Mouse (Mus musculus) kidney, postnatal 36 days (tissue): ENCODE measurements at regions not wholly inside any gene's neighbourhood (a gene's known extent, or its start where the extent isn't known, plus 50 kb on each side); places are given as distances from the start of the nearest gene placed in this dataset.

ENCODE experiments used
- DNase-seq, 2 experiments: peaks; one replicate each; pipeline ENCODE4 v3.0.0; 2021 to 2022; ENCODE audit warnings: mixed read lengths in 2 of 2

- DNase-seq: no peak
Observed at GRCm38 (mm10) chr15:96878796-96879195, 177.0 kb downstream of the Slc38a4 start.

DNA sequence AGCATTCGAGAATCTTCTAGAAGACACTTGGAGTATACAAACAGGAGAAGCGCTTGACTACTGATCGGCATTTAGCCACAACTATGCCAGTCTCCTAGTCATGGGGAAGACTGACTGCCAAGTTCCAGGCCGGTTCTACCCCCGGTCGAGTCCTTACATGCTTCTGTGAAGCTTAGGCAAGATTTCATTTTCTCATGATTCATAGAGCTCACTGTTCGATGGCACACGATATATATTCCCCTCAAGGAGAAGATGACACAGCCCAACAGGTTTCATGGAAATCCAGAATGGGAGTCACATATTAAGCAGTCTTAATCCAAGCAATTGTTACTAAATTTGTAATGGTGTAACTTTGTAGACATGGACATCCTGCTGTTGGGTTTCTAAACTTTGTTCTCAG, 177.8 kb downstream of the Slc38a4 start:
- DNase-seq: no peak

DNA sequence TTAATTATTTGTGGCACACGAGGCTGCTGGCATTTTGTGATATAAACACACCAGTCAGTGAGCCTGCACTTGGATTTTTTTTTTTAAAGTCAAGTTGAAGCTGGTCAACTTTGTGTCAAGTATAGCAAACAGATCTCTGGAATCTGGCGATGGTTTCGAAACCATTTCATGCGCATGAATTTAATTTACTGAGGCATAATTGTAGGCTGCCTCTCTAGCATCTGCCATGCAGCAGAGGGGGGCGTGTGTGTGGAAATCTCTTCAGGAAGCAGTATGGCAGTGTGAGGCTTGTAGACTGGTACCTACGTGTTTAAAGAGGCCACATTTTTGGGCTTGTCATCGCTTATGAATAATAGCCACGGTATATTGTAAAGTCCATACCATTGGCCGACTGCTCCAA, 177.7 kb upstream of the Slc38a2 start:
- DNase-seq: no peak

DNA sequence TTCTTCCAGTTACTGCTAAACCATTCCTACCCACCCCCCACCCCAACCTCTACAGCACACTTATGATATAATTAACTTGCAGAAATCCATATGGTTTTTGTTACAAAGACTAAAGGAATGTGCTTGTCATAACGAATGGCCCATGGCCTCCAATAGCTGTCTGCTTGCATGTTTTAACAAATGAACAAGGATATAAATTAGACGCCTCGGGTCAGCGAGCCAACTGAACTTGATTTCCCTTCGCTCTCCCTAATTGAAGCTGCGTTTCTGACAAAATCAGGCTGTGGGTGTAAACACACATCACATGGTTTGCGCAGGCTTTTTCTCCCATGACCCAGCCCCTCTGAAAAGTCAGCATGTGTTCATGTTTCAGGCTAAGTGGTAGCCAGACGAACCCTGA, 174.6 kb upstream of the Slc38a2 start:
- DNase-seq: peak; percentile 15 to 48

GRCm38 (mm10) chr15:96873562-96873961, 174.0 kb upstream of the Slc38a2 start:
- DNase-seq: no peak

DNA sequence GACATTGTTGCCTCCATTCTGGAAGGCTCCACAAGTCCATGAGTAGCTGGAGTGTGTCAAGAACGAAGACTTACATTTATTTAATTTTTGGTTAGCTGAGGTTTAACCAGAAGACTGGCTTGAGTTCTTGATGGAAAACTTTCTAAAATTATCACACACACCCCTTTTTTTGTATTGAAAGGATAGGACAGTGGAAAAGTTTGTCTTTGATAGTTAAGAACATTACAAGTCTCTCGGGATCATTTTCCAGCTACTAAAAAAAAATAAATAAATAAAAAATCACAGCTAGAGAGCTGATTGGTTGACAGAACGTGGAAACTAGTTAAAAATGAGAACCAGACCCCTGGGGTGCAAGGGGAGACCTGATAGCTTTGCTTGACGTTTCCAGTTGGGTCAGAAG, 173.6 kb upstream of the Slc38a2 start:
- DNase-seq: no peak

DNA sequence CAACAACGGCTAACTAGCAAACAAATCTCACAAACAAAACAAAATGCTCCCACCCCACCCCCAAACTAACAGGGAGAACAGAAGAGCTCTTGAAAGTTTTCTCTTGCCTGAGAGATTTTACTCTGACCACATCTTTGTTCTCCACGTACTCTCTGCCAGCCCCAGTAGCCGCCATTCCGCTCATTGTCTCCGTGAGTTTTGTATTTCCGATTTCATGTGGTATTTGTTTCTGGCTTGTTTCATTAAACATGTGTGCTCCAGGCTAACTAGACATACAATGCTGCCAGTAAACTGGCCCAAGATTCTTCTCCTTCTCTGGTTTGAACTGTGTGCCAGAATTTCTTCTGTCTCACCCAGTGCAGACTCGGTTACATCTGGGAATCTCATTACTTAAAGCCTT, 168.2 kb upstream of the Slc38a2 start:
- no peak for DNase-seq

GRCm38 (mm10) chr15:96865932-96866331, 166.4 kb upstream of the Slc38a2 start:
- DNase-seq: no peak

DNA sequence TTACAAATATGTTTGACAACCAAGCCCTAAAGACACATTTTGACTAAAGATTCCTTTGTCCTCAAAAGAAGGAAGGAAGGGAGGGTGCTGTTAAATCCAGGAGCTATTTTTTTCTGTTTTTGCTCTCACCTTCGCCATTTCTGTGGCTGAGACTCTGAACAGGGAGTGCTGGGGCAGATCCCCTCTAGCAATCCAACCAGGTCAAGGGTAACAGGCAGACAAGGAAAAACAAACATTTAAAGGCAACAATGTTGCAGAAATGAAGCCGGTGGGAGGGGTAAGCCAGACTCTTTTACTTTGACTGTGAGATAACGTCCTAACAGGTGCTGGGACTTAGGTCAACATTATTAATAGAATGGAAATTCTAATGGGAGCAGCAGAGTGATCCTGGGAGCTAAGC, 158.2 kb upstream of the Slc38a2 start:
- no peak for DNase-seq

DNA sequence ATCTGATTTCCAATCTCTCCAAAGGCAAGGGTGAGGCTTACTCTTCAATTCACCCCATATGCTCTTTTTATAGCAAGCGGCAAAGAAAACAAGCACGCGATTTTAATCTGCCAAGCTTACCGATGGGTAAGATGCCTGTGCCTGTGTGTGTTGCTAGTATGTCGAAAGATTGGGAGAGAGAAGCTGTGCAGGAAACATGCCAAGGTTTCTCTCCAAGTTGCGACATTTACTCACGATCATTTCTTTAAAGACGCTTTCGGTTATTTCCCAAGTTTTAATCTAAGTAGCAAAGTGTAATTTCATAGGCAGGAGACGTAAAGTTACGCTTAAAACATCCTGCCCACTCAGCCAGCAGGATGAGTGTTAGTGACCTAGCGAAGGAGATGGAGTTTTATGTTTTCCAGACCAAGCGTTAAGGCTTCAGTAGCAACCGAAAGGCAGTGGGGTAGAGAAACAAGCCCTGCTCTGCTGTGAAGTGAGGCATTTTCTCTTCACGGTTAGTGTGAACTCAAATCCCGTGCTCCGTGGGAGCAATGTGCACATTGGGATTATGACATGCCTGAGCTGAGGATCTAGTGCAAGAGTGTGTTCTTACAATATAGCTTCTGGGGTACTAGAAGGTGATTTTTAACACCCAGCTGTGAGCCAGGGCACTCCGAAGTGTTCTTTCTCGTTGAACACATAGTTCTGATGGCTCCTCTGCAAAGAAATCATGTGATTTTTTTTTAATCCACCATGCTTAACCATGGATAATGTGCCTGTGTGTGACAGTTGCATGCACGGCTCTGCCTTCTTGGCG, 152.6 kb upstream of the Slc38a2 start:
- no peak for DNase-seq

- DNase-seq: peak in 1 of 2 experiments; percentile 63
Observed at GRCm38 (mm10) chr15:96848150-96848549, 148.6 kb upstream of the Slc38a2 start.

DNA sequence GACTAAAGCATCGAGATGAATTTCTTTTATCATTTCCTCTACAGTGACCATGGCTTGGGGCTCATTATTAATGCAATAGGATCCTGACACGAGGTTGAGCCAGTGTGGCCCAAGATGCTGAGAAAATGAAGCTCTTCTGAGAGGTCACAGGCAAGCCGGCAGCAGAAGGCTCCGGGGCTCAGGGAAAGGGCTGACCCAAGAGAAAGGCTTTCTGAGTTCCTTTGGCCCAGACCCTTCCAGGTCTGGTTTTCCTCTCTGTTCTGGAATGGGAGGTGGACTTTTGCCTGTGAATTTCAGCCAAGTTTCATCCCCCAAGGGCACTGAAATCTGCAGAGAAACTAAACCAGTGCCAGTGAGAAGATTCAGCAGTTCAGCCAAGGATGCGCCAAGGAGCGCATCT, 145.7 kb upstream of the Slc38a2 start:
- DNase-seq: no peak

DNA sequence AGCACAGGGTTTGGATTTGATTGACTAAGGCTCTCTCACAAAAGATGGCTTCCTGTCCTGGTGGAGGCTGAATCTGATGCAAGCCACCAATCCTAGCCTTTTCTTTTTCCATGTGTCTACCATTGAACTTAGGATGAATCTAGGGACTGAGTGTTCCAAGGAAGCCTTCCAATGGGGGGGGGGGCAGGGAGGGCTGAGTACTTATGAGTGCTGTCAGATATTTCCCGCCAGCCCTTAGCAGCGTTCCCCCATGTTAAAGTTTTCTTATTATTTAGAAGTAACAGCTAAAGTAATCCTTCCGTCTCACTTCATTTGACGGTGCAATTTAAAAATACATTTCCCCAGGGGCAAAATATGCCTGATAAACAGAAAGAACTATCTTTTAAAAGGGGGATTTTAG, 144.8 kb upstream of the Slc38a2 start:
- no peak for DNase-seq

DNA sequence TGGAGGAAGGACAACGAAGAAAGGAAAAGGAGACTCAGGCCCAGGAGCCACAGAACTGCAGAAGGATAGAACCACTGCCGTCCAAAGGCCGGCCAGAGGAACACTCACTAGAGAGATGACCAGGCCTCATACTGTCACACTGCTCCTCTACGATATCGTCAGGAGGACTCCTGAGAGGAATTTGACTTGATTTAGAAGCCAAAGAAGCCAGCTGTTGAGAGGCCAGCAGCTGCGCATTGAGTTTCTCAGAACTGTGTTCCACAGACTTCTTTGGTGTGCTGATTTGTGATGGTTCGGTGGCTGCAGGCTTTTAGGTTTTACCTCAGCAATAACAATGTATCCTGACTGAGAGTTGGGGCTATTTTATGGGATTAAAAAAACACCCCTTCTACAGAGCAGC, 144.1 kb upstream of the Slc38a2 start:
- DNase-seq: no peak

DNA sequence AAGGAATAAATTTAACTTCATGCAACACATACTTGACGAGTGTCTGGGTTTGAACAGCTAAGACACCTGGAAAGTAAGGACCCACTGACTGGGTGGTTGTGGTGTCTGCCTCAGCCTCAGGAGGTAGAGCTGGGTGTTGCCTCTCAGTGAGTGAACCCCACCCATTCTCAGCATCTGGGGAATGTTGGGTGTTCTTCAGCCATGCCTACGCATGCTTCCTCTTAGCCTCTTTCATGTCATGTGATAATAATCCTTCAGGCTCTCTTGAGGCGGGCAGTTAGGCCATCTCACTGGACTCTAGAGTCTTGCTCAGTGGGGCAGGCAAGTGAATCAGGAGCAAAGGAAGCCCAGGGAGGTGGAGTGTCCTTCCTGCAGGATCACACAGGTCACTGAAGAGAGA, 143.4 kb upstream of the Slc38a2 start:
- DNase-seq: no peak

- DNase-seq: no peak
Observed at GRCm38 (mm10) chr15:96836670-96837069, 137.1 kb upstream of the Slc38a2 start.

GRCm38 (mm10) chr15:96834862-96835261, 135.3 kb upstream of the Slc38a2 start:
- no peak for DNase-seq

DNA sequence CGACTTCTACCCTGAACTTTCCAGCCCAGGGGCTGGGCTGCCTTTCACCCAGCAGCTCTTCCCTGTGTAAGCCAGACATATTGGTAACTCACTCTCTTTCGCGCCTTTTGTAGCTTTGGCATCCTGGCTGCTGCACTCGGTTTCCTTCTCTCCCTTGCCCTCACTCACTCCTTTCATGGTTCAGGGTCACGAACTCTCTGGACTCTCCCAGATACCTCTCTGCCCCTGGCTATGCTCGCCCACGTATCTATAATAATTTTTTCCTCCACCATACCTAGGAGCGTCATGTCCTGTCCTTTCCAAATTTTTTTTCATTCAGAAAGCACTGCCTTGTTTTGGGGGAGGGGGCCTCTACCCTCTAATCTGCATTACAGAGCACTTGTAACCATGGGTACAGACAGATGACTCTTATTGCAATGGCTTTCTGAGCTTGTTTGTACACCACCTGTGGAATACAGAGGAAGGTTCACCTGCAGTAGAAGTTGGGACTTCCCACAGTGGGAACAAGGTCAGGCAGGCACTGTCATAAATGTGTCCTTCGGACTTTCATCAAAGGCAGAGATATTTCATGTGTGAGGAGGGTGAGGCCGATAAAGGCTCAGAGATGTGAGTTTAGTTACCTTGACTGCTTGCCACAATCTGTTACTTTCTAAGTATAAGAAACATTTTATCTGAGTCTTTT, 134.8 kb upstream of the Slc38a2 start:
- no peak for DNase-seq

GRCm38 (mm10) chr15:96832389-96832788, 132.9 kb upstream of the Slc38a2 start:
- no peak for DNase-seq

- DNase-seq: no peak
Observed at GRCm38 (mm10) chr15:96831256-96831655, 131.7 kb upstream of the Slc38a2 start.

- no peak for DNase-seq
Observed at GRCm38 (mm10) chr15:96830578-96830977, 131.0 kb upstream of the Slc38a2 start.

- peak in 1 of 2 experiments; percentile 38 for DNase-seq
Observed at GRCm38 (mm10) chr15:96829941-96830340, 130.4 kb upstream of the Slc38a2 start.

- no peak for DNase-seq
Observed at GRCm38 (mm10) chr15:96828681-96829080, 129.2 kb upstream of the Slc38a2 start.

DNA sequence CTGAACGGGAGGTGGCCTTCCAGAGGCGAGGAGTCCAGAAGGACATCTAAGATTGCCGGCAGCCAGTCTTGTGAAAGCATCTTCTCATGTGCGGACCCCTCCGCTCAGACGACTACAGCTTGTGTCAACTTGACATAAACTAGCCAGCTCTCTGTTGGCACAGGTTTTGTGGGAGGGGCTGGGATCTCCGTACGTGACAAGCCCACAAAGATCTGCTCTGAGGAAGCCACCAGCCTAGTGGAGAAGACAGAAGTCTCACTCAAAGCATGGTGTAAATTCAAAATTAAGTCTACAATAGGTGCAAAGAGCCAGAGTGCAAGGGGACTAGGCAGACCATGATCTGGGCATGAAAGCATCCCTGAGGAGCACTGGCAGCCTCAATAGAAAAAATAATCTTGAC, 128.4 kb upstream of the Slc38a2 start:
- no peak for DNase-seq

- DNase-seq: no peak
Observed at GRCm38 (mm10) chr15:96818435-96818834, 118.9 kb upstream of the Slc38a2 start.
